Mouse (Mus musculus) ovary, postnatal 10 days (tissue): Measurements from ENCODE around the gene Jagn1.

Experiments used
- DNase-seq: peaks from one replicate; pipeline ENCODE4 v3.0.0; 2022; ENCODE audit warnings: low spot score

Jagn1 gene

DNA sequence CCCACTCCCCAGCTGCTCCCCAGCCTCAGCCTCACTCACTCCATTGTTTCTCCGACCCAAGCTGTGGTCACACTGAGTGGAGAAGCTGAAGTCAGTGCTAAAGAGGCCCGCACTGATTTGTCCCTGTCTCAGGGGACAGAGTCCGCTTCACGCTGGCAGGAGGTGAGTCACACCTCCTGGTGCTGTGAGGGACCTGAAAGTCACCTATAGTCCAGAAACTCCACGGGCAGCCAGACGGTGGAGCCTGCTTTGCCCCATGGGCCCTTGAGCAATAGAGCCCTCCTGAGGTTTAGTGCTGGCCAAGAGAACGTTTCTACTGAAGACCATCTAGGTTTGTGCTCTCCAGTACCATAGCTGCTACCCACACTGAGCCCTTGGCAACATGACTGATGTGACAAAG is 7.7 kb upstream of the Jagn1 start:
- no peak for DNase-seq

DNA sequence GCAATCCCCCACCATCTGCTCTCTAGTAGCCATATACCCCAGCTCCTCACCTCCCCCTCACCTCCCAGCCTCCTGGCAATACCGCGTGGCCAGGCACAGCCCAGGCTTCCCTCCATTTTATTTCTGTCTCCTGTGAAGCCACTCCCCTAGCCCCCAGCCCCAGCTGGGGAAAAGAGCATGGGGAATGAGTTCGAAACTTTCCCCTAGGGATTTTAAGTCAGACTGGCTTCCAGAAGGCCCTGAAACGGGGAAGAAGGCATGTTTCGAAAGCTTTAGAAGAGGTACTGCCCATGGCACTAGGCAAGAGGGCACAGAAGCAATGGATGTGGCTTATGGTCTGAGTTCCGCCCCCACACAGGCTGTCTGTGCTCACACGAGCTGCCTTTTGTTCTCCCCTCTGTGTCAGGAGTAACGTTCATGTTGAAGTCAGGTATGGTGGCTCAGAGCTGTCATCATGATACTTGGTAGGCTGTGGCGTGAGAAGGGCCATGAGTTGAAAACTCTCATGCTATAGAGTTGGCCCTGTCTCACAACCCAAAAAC is 6.6 kb upstream of the Jagn1 start, which contains the start of gene Cidec:
TSS of gene Cidec (minus strand) at position 97 of the 542 bp plus-strand sequence.
- DNase-seq, result no peak

DNA sequence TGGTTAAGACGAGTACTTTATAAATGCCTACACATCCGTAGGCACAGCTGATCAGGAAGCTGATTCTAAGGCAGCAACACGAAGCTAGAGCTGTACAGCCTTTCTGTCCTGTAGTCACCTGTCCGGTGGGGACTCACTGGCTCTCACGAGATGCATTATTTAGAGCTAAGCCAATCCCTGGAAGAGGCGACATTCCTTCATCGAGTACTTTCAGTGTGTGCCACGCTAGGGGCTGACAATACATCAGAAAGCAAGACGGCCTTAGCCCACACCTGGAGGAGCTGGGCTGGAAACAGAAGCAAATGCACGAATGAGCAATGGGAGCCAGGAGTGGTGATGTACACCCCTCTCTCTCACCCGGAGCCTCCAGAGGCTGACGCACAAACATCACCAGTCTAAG is 5.2 kb upstream of the Jagn1 start:
- DNase-seq, result no peak

DNA sequence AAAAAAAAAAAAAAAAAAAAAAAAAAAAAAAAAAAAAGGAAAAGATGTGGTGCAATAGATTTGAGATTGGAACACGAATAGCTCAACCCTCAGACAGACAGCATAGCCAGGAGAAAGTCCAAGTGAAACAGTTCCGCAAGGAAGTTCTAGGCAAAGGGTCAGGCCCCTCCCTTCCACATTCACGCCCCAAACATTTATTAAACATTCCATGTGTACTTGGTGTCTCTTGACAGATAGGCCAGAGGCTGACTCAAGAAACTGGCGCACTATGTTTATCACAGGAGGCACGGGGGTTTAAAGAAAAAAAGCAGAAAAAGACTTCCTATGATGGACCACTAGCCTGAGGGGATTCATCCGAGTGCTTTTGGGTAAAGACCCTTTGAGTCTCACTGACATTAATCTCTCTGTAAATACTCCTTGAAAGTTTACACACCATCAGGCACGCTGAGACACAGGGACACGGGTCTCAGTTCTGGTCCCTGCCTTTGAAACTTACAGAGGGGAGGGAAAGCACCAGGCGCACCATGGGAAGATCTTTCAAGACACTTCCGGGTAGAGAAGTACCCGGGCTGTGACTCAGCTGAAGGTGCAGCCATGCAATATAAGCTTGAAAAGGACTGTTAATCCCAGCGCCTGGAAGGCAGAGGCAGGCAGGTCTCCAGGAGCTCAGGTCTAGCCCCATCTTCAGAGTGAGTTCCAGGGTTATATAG is 3.5 kb upstream of the Jagn1 start:
- DNase-seq, result no peak

DNA sequence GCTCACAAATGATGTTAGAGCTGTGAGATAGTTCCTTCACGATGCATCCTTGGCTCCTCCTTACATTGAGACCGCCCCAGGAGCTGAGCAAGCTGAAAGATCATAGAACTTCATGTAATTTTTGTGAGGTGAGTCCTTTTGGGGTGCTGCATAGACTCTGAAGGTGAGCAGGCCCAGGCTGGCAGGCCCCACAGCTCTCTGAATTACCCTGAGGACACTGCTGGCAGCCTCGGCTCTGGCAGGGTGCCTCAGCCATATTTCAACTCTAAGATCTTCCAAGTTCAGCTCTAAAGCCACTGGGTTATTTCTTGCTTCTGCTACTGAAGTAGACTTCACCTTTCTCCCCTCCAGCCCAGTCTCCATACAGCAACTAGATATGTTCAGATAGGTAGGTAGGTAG is 1.7 kb upstream of the Jagn1 start:
- no peak for DNase-seq

DNA sequence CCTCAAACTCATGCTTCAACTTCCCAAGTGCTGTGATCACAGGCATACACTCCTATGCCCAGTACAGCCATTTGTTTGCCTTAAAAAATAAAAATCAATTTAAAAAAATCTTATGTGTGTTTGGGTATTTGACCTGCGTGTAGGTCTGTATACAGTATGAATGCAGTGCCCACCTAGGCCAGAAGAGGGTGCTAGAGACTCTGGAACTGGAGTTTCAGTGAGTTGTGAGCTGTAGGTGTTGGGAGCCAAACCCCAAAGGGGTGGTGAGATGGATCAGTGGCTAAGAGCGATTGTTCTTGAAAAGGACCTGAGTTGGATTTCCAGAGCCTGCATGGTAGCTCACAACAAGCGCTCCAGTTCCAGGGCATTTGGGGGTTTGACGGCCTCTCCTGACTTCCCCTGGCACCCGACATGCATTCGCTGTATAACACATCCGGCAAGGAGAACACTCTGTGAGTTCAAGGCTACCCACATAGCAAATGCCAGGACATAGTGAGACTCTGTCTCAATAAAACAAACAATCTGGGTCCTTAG is 1.2 kb upstream of the Jagn1 start:
- DNase-seq, result no peak

DNA sequence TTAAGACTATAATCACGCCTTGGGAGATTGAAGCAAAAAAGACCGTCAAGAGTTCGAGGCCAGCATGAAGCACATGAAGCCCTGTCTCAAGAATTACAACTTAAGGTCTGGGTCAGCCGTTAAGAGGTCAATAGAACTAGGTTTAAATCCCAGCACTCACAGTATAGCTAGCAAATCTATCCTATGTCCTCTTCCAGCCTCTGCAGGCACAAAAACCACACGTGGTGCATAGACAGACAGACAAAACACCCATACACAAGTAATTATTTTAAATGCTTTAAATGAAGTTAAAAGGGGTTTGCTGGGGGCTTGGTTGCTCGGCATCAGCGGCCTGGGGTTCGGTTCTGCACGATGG is 305 bp upstream of the Jagn1 start:
- no peak for DNase-seq

DNA sequence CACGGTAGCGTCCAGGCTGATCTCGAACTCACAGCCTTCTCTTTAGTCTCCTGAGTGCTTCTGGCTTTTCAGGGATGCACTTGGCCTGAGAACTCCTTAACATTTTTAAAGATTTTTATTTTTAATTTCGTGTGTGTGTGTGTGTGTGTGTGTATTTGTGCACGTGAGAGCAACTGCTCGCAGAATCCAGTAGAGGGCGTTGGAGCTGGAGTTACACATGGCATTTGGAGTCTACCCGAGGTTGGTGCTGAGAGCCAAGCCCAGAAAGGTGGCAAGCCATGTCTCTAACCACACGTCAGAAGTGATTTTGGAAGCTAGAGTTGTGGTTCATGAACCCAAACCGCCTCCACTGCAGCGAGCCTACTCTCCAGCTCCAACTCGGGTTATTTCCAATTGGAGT is 722 bp downstream of the Jagn1 start:
- no peak for DNase-seq

DNA sequence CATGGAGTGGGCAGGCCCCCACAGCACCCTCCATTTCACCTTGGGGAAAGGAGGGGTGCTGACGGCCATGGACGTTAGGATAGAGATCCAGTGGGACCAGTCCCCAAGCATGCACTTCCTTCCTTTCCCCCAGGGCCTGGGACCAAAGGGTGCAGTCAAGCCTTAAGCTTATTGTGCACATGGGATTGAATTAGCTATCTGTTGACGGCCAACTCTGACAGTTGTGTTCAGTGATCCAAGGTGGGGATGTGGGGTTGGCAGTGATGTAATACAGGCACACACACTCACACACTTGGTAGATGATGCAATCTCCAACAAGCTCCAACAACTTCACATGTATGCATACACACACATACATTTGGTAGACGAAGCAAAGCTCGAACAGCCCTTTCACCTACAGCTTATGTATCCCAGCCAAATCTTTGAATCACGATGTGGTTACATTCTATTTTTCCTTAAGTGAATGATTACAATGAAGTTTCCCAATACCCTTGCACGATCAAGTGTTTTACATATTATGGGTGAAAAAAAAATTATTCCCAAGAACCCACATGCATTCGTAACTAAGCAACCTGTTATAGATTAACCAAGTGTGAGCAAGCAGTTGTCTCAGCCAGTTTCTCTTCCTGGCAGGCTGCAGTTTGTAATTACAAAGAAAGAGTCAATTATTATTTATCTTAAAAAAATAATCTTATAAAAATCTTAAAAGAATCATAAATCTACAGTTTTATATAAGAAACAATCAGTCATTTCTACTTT is 2.0 kb downstream of the Jagn1 start:
- DNase-seq, result no peak

DNA sequence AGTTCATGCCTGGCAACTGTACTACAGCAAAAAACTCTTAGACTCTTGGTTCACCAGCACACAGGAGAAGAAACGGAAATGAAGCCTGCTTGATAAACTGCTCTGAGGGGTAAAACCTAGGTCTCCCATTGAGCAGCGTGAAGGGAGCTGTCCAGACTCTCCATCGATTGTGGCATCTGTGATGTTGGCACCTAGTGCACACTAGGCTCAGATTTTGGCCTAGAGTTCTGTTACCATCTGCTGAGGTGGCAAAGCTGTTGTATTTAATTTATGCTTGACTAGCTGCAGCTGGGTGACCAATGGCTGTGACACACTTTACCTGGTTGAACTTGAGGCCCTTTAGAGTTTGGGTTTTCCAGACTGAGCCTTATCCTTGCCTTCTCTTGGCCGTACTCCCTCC is 5.3 kb downstream of the Jagn1 start:
- no peak for DNase-seq

DNA sequence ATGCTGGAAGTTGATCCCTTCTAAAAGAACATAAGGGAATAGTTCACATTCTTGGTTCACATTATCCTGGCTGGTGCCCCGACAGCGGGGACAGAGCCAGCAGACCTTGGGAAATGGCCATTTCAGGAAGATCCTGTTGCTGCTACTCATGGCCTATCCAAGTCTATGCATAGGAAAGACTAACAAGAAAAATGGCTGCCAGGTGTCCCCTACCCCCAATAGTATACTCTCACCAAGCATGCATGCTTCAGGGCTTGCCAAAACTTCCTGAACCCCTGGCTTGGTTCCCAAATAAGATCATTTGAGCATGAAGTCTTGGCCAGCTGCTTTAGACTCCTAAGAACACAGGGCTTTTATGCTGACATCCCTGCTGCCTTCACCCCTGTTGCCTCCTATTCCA is 9.5 kb downstream of the Jagn1 start:
- no peak for DNase-seq

DNA sequence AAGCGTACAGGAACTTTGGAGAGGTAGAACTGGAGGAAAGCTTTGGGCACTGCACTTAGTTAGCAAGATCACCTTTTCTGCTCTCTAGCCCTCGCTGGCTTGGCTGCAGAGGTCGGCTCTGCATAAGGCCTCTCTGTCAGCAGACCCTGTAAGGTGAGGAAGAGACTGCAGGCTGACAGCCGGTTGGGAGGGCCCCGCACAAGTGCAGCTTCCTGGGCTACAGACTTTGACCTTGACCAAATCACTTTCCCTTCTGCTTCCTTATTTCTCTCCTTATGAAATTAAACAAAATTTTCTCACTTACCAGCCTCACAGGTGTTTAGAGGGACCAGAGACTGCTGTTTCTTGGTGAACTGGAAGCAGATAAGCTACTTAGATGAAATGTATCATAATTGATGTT is 12.6 kb downstream of the Jagn1 start:
- DNase-seq, result no peak

DNA sequence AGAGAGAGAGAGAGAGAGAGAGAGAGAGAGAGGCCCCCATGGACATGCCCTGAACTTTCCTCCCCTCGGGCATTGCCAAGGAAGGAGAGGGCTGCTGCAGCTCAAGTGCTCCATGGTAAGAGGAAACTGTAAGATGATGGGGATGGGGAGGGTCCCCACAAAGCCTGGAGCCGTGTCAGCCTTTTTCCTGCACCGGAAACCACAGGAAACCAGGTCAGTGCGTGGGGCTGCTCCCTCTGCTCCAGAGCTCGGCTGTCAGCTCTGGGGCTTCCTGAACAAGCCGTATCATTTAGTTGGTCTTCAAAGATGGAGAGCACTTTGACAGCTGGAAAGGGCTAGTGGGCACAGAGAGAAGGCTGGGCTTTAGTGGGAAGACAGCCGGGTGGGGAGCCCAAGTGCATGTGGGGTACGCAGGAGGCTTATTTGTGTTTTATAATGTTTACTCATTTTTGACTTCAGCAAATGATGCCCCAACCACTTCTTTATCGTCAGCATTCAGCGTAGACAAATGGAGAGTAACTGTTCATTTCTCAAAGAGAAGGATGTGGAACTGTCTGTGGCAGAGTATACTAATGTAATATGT is 15.7 kb downstream of the Jagn1 start, which contains the start of gene Il17re:
TSS of gene Il17re (plus strand) at position 533 of the 583 bp plus-strand sequence.
- no peak for DNase-seq

DNA sequence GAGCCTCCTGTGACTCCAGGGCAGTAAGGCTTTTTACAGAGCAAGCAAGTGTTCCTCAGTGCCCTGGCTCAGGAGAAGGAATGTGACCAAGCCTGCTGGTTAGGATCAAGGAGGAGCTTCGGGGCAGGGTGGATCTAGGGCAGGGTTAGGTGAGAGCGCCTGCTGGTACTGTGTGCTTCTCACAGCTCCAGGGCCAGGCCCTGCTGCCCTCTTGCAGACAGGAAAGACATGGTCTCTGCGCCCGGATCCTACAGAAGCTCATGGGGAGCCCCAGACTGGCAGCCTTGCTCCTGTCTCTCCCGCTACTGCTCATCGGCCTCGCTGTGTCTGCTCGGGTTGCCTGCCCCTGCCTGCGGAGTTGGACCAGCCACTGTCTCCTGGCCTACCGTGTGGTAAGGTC is 16.3 kb downstream of the Jagn1 start:
- no peak for DNase-seq

DNA sequence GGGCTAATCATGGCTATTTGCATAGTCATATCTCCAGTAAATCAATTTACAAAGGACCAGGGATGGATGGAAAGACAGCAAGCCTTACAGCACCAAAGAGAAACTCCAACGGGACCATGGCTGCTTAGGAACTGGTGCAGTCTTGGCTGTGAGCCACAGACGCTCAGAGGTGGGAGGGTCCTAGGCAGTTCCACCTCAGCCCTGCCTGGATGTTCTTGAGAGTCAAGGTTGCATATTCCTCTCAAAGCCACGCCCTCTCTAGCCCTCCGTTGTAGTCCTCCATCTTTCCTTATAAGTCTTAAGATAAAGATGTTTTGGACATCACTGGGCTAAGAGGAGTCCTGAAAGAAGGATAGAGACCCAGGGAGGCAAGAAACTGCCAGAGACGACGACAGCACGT is 21.7 kb downstream of the Jagn1 start:
- DNase-seq, result no peak

DNA sequence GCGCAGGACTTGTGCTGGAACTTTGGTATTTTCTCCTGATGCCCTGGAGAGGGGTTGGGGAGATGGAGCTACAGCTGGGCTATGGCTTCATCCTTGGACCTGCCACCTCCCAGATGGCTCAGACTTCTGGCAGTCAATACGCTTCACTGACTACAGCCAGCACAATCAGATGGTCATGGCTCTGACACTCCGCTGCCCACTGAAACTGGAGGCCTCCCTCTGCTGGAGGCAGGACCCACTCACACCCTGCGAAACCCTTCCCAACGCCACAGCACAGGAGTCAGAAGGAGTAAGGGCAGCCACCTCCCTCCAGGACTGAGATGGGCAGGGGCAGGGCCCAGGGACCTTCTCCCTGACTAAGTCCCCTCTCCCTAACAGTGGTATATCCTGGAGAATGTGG is 23.2 kb downstream of the Jagn1 start:
- DNase-seq, result no peak

DNA sequence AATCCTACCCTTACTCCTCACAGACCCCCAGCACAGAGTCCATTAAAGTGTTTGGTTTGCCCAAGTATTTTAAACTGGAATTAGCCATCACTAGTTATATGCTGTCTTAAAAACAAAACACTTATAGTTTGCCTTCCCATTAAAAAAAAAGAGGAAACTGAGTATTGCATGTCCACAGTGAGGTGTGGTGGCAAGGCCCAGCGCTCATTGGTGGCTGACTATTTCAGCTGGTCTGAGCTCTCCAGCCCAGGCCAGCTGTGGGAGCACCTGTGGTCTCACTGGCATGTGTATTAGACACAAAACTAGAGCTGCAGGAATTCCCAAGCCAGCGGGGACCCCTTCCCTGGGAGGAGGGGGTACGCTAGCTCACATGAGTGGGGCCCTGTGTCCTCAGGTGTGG is 26.1 kb downstream of the Jagn1 start:
- no peak for DNase-seq

DNA sequence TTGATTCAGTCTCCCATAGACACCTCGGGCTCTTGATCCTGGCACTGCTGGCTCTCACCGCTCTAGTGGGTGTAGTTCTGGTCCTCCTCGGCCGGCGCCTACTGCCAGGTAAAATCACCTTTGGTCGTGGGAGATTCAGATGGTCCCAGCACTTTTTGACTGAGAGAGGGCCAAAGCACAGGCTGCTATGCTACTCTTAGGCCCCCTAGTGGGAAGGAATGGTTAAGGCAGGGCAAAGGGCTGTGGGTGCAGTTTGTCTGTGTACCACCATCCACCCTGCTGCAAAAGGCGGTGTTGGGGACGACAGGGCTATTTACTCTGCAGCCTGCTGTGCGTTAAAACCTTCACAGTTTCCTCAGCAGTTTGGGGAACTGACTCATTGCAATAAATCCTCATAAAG is 26.7 kb downstream of the Jagn1 start:
- peak; percentile 41 for DNase-seq

DNA sequence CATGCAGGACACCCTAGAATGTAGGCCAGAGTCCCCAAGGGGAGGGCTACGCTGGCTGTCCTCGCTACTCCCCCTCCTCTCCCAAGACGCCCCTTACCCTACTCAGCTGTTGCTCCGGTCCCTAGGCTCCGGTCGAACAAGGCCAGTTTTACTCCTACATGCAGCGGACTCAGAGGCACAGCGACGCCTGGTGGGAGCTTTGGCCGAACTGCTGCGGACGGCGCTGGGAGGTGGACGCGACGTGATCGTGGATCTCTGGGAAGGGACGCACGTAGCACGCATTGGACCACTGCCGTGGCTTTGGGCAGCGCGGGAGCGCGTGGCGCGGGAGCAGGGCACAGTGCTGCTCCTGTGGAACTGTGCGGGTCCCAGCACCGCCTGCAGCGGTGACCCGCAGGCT is 27.1 kb downstream of the Jagn1 start:
- peak; percentile 41 for DNase-seq

DNA sequence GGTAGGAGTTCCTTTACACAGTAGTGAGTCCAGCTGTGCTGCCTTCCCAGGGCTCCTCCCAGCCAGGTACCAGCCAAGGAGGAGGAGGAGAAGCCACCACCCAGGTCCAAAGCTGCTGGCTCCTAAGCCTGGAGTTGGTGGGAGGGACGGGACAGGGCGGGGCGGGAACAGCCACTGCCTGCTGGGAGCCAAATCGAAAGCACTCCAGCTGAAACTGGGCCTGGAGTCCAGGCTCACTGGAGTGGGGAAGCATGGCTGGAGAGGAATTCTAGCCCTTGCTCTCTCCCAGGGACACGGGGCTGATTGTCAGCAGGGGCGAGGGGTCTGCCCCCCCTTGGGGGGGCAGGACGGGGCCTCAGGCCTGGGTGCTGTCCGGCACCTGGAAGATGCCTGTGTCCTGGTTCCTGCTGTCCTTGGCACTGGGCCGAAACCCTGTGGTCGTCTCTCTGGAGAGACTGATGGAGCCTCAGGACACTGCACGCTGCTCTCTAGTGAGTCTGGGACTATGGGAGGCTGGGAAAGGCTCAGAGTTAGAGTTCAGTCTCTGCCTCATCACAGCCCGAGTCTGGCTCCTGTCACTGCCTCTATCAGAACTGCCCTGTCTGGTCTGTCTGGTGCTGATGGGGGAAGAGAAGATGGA is 29.0 kb downstream of the Jagn1 start, which contains the start of gene Il17rc:
TSS of gene Il17rc (plus strand) at position 131 of the 640 bp plus-strand sequence.
- DNase-seq, result peak; percentile 31

DNA sequence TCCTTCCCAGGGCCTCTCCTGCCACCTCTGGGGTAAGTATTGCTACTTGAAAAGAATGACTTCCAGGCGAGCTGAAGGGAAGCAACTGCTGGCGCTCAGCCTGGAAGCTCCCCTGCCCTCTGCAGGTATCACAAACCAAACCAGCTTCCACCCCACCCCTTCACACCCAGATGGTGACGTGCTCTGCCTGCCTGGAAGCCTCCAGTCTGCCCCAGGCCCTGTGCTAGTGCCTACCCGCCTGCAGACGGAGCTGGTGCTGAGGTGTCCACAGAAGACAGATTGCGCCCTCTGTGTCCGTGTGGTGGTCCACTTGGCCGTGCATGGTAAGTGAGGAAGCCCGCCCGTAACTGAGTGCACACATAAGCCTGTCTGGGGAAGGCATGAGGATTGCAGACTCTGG is 29.7 kb downstream of the Jagn1 start:
- no peak for DNase-seq

DNA sequence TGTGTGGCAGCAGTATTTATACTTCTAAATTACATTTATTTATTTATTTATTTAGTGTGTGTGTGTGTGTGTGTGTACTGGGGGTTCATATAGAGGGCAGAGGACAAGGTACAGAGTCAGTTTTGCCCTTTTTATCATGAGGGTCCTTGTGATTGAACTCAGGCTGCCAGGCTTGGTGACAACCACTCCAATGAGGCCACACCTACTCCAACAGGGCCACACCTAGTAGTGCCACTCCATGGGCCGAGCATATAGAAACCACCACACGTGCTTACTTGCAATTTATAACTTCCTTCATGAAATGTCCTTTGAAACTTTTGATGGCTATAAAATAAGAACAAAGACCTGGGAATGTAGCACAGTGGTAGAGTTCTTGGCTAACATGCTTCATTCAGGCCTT is 30.9 kb downstream of the Jagn1 start:
- DNase-seq, result no peak
